Mouse (Mus musculus) G1E (cell line): ENCODE data around the gene Adamts6.

Experiments used
- CTCF ChIP-seq: IDR thresholded peaks from 2 replicates; pipeline ENCODE4 v1.5.1; 2012; ENCODE audit warnings: low read depth, low read length, inconsistent platforms, mixed read lengths
- GATA1 ChIP-seq: IDR thresholded peaks from 2 replicates; pipeline ENCODE4 v1.6.1; 2012; ENCODE audit warnings: borderline replicate concordance, low read length, inconsistent platforms, mixed read lengths
- POLR2AphosphoS5 ChIP-seq: IDR thresholded peaks from 2 replicates; pipeline ENCODE4 v1.6.1; 2012; ENCODE audit warnings: low read depth, low read length, inconsistent platforms; ENCODE audit not compliant: insufficient replicate concordance

- no peak for TF ChIP-seq CTCF
- no peak for TF ChIP-seq GATA1
- TF ChIP-seq POLR2AphosphoS5 = no peak
These were observed 232.8 kb downstream of the Adamts6 start for GRCm38 (mm10) chr13:104520461-104520860.
